Mouse (Mus musculus): ENCODE measurements at regions not wholly inside any gene's neighbourhood (a gene's known extent, or its start where the extent isn't known, plus 50 kb on each side); places are given as distances from the start of the nearest gene placed in this dataset.
A peak's percentile ranks its signal among the peaks of the same experiment; 100 is the strongest.

DNA sequence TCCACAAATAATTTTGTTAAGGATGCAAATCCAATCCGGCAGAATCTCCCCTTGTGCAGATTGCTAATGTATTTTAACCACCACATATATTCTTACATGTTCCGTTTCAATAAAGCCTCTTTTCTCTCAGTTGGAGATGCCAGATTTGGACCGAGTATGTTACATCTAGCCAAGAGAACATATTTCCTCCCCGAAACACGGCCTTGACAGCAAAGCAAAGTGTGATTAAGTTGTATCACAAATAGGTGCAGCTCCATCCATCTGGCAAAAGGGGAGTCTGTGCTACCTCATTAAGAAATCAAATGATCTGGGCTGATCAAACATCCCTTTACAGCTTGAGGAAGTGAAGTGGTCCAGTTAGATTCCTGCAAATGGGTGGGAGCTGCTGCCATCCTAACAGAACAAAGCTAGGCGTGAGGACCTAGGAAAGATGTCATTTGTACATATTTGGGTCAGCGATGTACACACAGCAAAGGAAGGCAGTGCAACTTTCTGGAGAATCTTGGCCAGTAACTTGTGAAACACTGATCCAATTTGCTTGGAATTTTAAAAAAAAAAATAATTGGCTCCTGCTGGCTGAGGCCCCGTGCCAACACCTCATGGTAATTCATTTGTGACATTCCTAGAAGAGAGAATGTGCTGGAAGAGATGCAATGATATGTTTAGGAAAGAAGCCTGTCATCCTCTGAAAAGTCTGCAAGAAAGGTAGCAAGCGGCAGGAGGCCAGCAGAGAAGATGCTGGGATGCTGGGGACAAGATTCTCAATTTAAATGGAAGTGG is 223.8 kb downstream of the Rpl10-ps3 start:
- Histone ChIP-seq H3K27ac (replicated peaks) (no peak overlapping the region), H3K27me3 (ENCODE audit: low read depth, poor library complexity, severe bottlenecking) (no peaks in the 10 kb centered on the region), H3K4me3 (no peak overlapping the region), H3K36me3 (no peaks in the 10 kb centered on the region), H3K4me1 (peaks cover 13% of the 10 kb centered on the region), H3K9me3 (replicated peaks) (no peaks in the 10 kb centered on the region)
- DNase-seq (ENCODE audit: low spot score) = no peak
- 92% methylated on average over 9 of the region's 9 CpGs for WGBS

DNA sequence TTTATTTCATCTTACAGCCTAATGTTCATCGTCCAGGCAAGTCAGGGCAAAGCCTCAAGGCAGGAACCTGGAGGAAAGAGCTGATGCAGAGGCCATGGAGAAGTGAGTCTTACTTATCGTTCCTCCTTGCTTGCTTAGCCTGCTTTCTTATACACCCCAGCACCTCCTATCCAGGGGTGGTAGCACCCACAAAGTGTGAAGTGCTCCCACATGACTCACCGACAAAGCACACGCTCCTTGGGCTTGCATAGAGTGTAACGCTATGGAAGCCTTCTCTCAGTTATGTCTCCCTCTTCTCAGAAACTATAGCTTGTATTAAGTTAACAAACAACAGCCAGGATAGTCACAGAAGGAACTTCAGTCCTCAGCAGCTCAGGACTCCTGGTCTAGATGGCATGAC is 225.4 kb downstream of the Rpl10-ps3 start:
- Histone ChIP-seq H3K27ac (replicated peaks) (no peak overlapping the region), H3K4me1 (peaks cover 9% of the 10 kb centered on the region), H3K9me3 (replicated peaks) (no peaks in the 10 kb centered on the region), H3K36me3 (no peaks in the 10 kb centered on the region), H3K27me3 (ENCODE audit: low read depth, poor library complexity, severe bottlenecking) (no peaks in the 10 kb centered on the region), H3K4me3 (no peak overlapping the region)
- WGBS = 92% methylated on average over 5 of the region's 5 CpGs
- no peak for DNase-seq (ENCODE audit: low spot score)

DNA sequence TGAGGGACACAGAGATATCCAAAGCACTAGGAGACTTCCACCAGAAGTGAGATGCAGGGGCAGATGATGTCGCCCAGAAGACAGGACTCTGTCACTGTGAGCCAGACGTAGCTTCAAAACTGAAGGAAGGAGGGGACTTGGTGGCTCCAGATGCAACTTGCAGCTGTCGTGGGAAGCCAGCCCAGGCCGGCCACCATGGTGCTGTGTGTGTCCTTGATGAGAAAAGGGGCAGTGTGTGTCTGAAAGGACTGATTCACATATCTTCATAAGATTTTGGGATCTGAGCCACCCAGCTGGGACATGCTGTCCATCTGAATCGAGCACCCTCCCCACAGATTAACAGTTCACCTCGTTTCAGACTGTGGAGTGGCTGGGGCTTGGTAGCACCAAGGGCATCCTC is 226.2 kb downstream of the Rpl10-ps3 start:
- no peaks in the 10 kb centered on the region for H3K36me3 ChIP-seq
- H3K27ac ChIP-seq (replicated peaks) = no peak overlapping the region
- H3K9me3 ChIP-seq (replicated peaks) = no peaks in the 10 kb centered on the region
- no peak overlapping the region for H3K4me3 ChIP-seq
- 82% methylated on average over 6 of the region's 6 CpGs for WGBS
- peaks cover under 1% of the 10 kb centered on the region for H3K4me1 ChIP-seq
- DNase-seq (ENCODE audit: low spot score) = no peak
- H3K27me3 ChIP-seq (ENCODE audit: low read depth, poor library complexity, severe bottlenecking) = no peaks in the 10 kb centered on the region

DNA sequence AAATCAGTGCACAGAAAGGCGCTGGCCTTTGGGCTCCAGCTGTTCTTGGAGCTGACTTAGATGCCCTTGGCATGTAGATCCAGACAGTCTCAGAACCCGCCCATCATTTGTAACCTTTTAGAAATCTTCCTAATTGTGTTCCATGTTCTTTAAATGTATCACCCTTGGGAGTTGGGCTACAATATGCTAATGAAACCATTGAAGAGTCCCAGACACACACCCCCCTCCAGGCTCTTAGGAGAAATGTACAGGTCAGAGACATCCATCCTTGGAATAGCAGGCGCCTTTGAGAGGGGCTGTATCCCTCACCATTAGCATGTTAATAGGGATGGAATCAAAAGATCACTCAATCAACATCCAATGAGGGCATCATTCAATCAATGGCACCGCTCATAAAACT is 238.2 kb downstream of the Rpl10-ps3 start:
- DNase-seq (ENCODE audit: low spot score) = no peak
- H3K27me3 ChIP-seq (ENCODE audit: low read depth, poor library complexity, severe bottlenecking) = no peaks in the 10 kb centered on the region
- H3K9me3 ChIP-seq (replicated peaks) = no peaks in the 10 kb centered on the region
- no peaks in the 10 kb centered on the region for H3K36me3 ChIP-seq
- peaks cover 13% of the 10 kb centered on the region; the same call in 1 of the 2 replicates for H3K4me1 ChIP-seq
- WGBS = 75% methylated on average over 4 of the region's 4 CpGs
- H3K4me3 ChIP-seq = no peak overlapping the region
- H3K27ac ChIP-seq (replicated peaks) = no peak overlapping the region

DNA sequence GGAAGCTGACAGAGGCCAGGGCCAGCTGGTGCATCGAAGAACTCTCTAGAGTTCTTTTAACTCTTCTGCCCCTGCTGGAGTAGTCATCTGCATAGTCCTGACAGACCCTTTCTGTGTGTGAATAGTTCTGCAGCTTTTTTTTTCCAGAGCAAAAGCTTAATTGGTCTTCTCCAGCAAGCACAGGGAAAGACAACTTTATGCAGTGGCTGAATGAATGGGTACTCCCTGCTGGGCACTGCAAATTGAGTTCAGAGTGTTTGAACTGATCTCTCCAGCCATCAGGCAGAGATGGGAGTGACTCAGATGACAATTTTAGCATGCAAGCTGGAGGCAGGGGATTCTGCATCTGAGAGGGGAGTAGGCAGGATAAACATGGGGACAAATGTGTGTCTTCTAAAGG is 242.0 kb downstream of the Rpl10-ps3 start:
- 27% methylated on average over 1 of the region's 1 CpGs for WGBS
- Histone ChIP-seq H3K27me3 (ENCODE audit: low read depth, poor library complexity, severe bottlenecking) (no peaks in the 10 kb centered on the region), H3K27ac (replicated peaks) (no peak overlapping the region), H3K4me3 (no peak overlapping the region), H3K9me3 (replicated peaks) (no peaks in the 10 kb centered on the region), H3K36me3 (no peaks in the 10 kb centered on the region), H3K4me1 (peaks cover 13% of the 10 kb centered on the region; the same call in 1 of the 2 replicates)
- no peak for DNase-seq (ENCODE audit: low spot score)

DNA sequence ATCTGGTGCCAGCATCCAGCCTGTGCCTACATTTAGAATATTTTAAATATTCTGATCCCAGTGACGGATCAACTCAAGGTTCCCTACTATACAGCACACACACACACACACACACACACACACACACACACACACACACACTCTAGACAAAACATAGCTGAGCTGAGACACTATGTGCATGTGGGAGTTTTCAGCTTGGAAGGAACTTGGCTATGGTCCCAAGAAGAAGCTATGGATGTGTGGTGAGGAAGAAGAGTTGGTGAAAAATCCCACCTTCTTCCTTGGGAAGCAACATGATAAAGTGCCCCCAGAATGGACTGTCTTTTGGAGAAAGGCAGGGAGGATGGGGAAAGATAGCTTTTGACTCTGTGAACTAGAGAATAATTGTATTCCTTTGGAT is 243.7 kb downstream of the Rpl10-ps3 start:
- Histone ChIP-seq H3K27ac (replicated peaks) (no peak overlapping the region), H3K9me3 (replicated peaks) (no peaks in the 10 kb centered on the region), H3K36me3 (no peaks in the 10 kb centered on the region), H3K27me3 (ENCODE audit: low read depth, poor library complexity, severe bottlenecking) (no peaks in the 10 kb centered on the region), H3K4me1 (peaks cover 6% of the 10 kb centered on the region; the same call in 1 of the 2 replicates), H3K4me3 (no peak overlapping the region)
- DNase-seq (ENCODE audit: low spot score) = no peak
- 94% methylated on average over 1 of the region's 1 CpGs for WGBS

DNA sequence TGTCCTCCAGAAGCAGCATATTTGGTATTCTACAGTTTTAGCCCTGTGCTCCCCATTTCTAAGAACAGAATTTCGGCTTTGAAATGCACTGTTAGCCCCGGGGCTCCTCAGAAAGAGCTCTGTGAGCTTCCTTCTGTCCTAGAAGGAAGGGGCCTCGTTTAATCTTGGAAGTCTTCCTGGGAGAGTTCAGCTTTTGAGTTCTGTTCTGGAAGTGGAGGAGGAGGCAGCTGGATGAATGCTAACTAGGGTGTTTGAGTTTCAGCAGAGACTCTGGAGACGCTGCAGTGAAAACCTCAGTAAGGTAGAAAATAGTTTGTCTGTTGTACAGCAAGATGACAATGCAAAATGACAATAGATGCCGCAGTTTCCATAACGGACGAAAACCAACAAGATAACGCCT is 253.8 kb downstream of the Rpl10-ps3 start:
- DNase-seq (ENCODE audit: low spot score) = no peak
- 83% methylated on average over 8 of the region's 8 CpGs for WGBS
- no peak overlapping the region for H3K4me3 ChIP-seq
- H3K27me3 ChIP-seq (ENCODE audit: low read depth, poor library complexity, severe bottlenecking) = no peaks in the 10 kb centered on the region
- no peaks in the 10 kb centered on the region for H3K4me1 ChIP-seq
- no peaks in the 10 kb centered on the region for H3K36me3 ChIP-seq
- H3K27ac ChIP-seq (replicated peaks) = no peak overlapping the region
- no peaks in the 10 kb centered on the region; the same call in 1 of the 2 replicates for H3K9me3 ChIP-seq (replicated peaks)

DNA sequence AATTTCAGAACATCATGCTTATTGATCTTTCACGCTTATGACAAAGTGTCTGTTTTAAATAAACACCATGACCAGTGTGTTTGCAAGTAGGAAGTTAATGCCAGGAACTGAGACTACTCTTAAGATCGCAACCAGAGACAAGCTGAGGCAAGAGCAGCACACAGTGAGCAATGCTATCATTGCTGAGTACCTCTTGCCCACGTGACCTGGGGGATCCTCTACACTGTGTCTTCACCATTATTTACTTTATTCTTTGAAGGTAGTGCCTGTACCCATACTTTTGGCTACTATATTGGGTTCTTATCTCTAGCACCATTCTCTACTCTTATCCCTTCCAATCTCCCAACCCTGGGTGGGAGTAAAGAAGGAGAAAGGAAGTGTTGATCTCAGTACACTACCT is 254.9 kb downstream of the Rpl10-ps3 start:
- Histone ChIP-seq H3K4me3 (no peak overlapping the region), H3K9me3 (replicated peaks) (no peaks in the 10 kb centered on the region; the same call in 1 of the 2 replicates)
- 76% methylated on average over 3 of the region's 3 CpGs for WGBS

DNA sequence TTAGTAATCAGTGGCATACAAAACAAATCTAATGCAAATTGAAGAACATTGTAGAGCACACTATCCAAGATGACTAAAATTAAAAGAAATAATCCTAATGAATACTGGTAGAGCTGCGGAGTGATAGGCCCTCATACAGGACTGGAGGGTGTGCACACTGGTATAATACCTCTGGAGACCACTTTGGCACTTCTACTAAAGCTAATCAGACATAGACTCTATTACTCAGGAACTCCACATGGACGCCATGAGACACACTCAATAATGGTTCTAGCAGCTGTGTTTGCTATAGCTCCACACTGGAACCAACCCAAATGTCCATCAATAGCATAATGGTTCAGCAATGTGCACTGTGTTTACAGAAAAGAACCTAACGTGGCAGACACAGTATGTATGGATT is 264.6 kb downstream of the Rpl10-ps3 start:
- Histone ChIP-seq H3K4me3 (no peak overlapping the region), H3K9me3 (replicated peaks) (no peaks in the 10 kb centered on the region), H3K36me3 (no peaks in the 10 kb centered on the region), H3K27ac (replicated peaks) (no peak overlapping the region), H3K27me3 (ENCODE audit: low read depth, poor library complexity, severe bottlenecking) (no peaks in the 10 kb centered on the region), H3K4me1 (no peaks in the 10 kb centered on the region)
- DNase-seq (ENCODE audit: low spot score) = no peak
- WGBS = 78% methylated on average over 3 of the region's 3 CpGs

More for the DNA sequence above, 254.9 kb downstream of the Rpl10-ps3 start:
- Histone ChIP-seq H3K36me3 (no peaks in the 10 kb centered on the region), H3K27me3 (ENCODE audit: low read depth, poor library complexity, severe bottlenecking) (no peaks in the 10 kb centered on the region), H3K27ac (replicated peaks) (no peak overlapping the region), H3K4me1 (no peaks in the 10 kb centered on the region)
- no peak for DNase-seq (ENCODE audit: low spot score)

DNA sequence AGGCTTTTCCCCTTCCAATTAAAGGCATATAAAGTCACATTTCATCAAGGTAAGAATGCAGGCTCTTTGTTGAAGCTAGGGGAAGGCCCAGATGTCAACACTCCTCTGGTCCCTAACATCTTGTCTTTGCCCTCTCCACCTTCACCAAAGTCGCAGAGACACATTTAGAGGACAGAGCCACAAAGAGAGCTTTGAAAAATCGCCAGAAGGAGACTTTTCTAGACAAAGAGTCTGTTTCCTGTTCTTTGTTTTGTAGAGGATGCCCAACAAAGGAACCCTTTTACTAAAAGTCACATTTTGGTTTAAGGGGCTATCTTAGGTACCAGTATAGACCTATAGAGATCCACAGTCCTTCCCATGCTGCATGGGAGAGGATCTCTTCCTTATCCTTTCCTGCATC is 269.9 kb upstream of the Ncam1 start:
- no peaks in the 10 kb centered on the region for H3K36me3 ChIP-seq
- no peaks in the 10 kb centered on the region for H3K9me3 ChIP-seq (replicated peaks)
- WGBS = 80% methylated on average over 2 of the region's 2 CpGs
- H3K4me3 ChIP-seq = no peak overlapping the region
- H3K27me3 ChIP-seq (ENCODE audit: low read depth, poor library complexity, severe bottlenecking) = no peaks in the 10 kb centered on the region; the same call in 1 of the 2 replicates
- no peak for DNase-seq (ENCODE audit: low spot score)
- no peaks in the 10 kb centered on the region for H3K4me1 ChIP-seq
- H3K27ac ChIP-seq (replicated peaks) = no peak overlapping the region

DNA sequence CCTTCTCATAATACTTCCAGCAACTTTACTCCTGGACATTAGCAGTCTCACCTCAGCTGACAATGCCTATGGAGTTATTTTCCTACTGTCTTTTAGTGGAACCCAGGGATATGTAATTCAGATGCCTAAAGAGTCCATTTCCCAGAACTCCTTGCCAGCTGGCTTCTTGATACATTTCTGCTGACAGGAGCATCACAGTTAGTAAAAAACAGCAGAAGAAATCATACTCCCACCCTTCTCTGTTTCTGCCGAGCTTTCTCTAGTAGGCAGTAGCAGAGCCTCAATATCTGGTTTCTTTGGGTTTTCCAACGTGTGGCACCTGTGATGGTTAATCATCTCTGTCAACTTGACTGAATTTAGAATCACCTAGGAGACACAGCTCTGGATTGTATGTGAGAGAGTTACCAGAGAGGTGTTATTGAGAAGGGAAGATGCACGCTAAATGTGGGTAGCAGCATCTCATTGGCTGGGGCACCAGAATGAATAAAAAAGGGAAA is 269.1 kb upstream of the Ncam1 start:
- no peak overlapping the region for H3K4me3 ChIP-seq
- no peaks in the 10 kb centered on the region for H3K9me3 ChIP-seq (replicated peaks)
- 80% methylated on average over 3 of the region's 3 CpGs for WGBS
- H3K27me3 ChIP-seq (ENCODE audit: low read depth, poor library complexity, severe bottlenecking) = no peaks in the 10 kb centered on the region; the same call in 1 of the 2 replicates
- no peaks in the 10 kb centered on the region for H3K4me1 ChIP-seq
- H3K27ac ChIP-seq (replicated peaks) = no peak overlapping the region
- DNase-seq (ENCODE audit: low spot score) = no peak
- no peaks in the 10 kb centered on the region for H3K36me3 ChIP-seq

DNA sequence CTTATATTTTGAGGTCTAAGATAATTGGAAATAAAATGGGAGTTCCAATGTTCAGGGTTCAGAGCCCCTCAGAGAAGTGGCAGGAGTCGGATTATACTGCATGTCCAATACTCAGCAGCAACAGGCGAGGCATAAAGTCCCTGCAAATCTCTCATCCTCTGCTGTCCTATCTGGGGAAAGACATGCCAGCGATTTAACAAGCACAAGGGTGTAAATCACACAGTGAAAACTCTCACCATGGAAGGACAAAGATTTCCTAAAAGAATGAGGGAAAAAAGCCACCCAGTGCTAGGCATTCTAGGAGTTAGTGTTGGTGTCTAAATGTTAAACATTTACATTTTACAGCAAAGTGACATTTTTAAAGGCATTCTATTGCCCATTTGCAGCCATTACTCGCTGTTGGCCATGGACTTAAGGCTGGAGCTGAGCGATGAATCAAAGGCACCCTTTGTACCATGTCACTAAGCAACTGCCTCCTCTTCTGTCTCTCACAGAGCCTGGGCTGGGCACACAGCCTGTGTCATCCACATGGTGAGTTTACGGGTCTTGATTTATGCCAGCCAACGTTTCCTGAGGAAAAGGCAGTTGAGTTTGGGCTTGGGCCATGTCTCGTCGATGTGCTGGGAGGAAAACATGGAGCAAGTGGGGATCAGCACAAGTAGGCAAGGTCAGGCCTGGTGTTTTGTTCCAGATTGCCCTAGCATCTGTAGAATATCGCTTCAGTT is 265.9 kb upstream of the Ncam1 start:
- H3K9me3 ChIP-seq (replicated peaks) = no peaks in the 10 kb centered on the region
- no peaks in the 10 kb centered on the region for H3K36me3 ChIP-seq
- no peak for DNase-seq (ENCODE audit: low spot score)
- WGBS = 89% methylated on average over 10 of the region's 10 CpGs
- no peaks in the 10 kb centered on the region for H3K4me1 ChIP-seq
- H3K27ac ChIP-seq (replicated peaks) = no peak overlapping the region
- H3K4me3 ChIP-seq = no peak overlapping the region
- no peaks in the 10 kb centered on the region; the same call in 1 of the 2 replicates for H3K27me3 ChIP-seq (ENCODE audit: low read depth, poor library complexity, severe bottlenecking)

DNA sequence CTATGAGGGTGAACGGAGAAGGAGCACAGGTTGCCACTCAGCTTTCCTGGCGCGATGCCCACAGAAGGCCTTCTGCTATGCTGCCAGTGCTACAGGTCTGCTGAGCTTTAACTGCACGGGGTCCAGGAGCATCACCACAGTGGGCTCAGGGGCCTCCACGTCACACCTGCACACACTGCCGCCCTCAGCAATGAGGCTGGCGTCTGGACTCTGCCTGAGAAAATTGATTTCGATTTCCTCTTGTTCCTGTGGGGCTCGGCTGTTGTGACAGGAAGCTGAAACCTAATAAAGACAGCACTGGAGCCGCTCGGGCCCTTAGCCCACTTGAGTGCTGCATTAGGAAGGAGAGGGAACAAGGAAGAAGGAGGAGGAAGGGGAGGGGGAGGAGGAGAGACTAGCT is 239.5 kb upstream of the Ncam1 start:
- no peak for DNase-seq (ENCODE audit: low spot score)
- WGBS = 73% methylated on average over 11 of the region's 11 CpGs
- Histone ChIP-seq H3K4me1 (0 out of 2 replicates have a peak, but pooled peaks cover 9% of the 10 kb centered on the region), H3K27ac (replicated peaks) (0 out of 2 replicates have a peak overlapping the region, but pooled peaks have one; percentile 6), H3K27me3 (ENCODE audit: low read depth, poor library complexity, severe bottlenecking) (no peaks in the 10 kb centered on the region), H3K9me3 (replicated peaks) (no peaks in the 10 kb centered on the region), H3K36me3 (no peaks in the 10 kb centered on the region), H3K4me3 (no peak overlapping the region)

Measured in midbrain, embryonic 10.5 days (tissue).